Mouse (Mus musculus): ENCODE results near the gene Kctd10.

DNA sequence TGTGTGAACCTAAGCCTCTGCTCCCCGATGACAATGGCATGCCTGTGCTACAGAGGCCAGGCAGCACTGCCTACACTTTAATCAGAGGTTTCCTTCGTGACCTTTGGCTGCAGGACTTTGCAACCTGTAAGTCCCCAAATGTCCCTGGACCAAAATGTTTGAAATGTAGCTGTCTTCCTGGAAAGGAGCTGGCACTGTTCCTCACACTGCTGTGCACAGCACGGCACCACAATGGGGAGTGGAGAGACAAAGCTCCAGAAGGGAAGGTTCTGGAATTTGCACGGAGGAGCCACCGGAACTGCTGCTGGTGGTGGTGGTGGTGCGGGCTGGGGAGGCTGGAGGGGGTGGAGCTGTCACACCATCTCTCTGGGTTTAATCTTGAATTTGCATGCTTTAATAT lies 46.4 kb upstream of the Kctd10 start:
- no peak for TF ChIP-seq CTCF (IDR thresholded peaks at IDR 0.05; ENCODE audit: low read depth, low read length)
- TF ChIP-seq POLR2A (IDR thresholded peaks at IDR 0.05; ENCODE audit: extremely low read depth, insufficient read depth, low read length): no peak

All from liver, adult 2 months (tissue).